ENCODE assay signal across 30 mouse cellular contexts in the genomic region with DNA sequence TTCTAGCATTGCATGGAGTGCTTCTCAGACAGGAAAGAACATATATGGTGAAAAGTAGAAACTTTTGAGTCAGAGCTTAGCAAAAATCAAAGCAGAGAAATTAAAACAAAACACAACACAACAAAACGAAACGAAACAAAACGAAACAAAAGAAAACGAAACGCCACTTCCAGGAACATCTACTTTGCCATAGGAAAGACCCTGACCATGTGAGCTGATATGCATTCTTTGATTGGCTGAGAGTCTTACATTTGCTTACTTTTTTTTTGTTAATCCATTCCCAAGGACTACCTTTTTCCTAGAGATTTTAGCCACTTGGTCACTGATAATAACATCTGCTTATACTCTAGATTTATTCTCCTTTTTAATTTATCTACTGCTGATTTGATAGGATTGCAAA. TPM values are rescaled to one million over a fixed set of nuclear protein-coding genes. Genes with fewer than 3 reads are reported as not detected.
"Had no signal": no experiment of that assay in that cellular context is flagged by ENCODE, and none has a peak within 500 bp of the region (broad histone marks: within the 10 kb centered on the region; RNA-seq: fewer than 3 reads in every experiment).

No protein-coding gene starts in this region.

- H3K4me3 ChIP-seq: megakaryocyte, embryonic 14.5 days; midbrain, embryonic 13.5 days; midbrain, embryonic 15.5 days; neural tube, embryonic 13.5 days; neural tube, embryonic 15.5 days; stomach, embryonic 15.5 days had no signal

- H3K36me3 ChIP-seq: midbrain, embryonic 13.5 days; midbrain, embryonic 15.5 days; neural tube, embryonic 13.5 days; neural tube, embryonic 15.5 days; stomach, embryonic 15.5 days had no signal

- ATAC-seq: midbrain, embryonic 13.5 days; midbrain, embryonic 15.5 days had no signal

- H3K9me3 ChIP-seq: megakaryocyte, embryonic 14.5 days; midbrain, embryonic 13.5 days; midbrain, embryonic 15.5 days; neural tube, embryonic 13.5 days; neural tube, embryonic 15.5 days; stomach, embryonic 15.5 days had no signal

- H3K4me1 ChIP-seq: megakaryocyte, embryonic 14.5 days; midbrain, embryonic 13.5 days; midbrain, embryonic 15.5 days; neural tube, embryonic 13.5 days; neural tube, embryonic 15.5 days; stomach, embryonic 15.5 days had no signal

- H3K27me3 ChIP-seq: megakaryocyte, embryonic 14.5 days; midbrain, embryonic 13.5 days; midbrain, embryonic 15.5 days; neural tube, embryonic 13.5 days; neural tube, embryonic 15.5 days; stomach, embryonic 15.5 days had no signal

- DNase-seq: lung, adult 18-20 months; lung, embryonic 14.5 days; lung, postnatal 10 days; retina, postnatal 1 day; right cerebral cortex, adult 18-20 months; right cerebral cortex, postnatal 25 days; right cerebral cortex, postnatal 4 days; spleen, adult 18-20 months; thymus, adult 18-20 months; thymus, postnatal 25 days; thymus, postnatal 4 days had no signal

RNA-seq across cellular contexts. Expression of a gene that starts 57.6 kb away (rescaled TPM):
- total RNA-seq: megakaryocyte progenitor cell, adult 5-6 weeks; midbrain, postnatal 0 days; monocyte, adult 5-6 weeks had no signal
- polyA plus RNA-seq: liver, embryonic 14.5 days; liver, embryonic 16.5 days; lung, embryonic 14.5 days; lung, embryonic 16.5 days; macrophage; midbrain, embryonic 11.5 days; midbrain, embryonic 13.5 days; midbrain, embryonic 15.5 days; midbrain, postnatal 0 days; neural tube, embryonic 11.5 days; neural tube, embryonic 13.5 days; neural tube, embryonic 15.5 days; small intestine, adult 2 months; stomach, embryonic 15.5 days; stomach, postnatal 0 days; thymus, postnatal 0 days; urinary bladder, adult 2 months had no signal
